Mouse (Mus musculus) midbrain, embryonic 11.5 days (tissue): ENCODE data around the gene Vamp2. TPM values are rescaled to one million over a fixed set of nuclear protein-coding genes. Genes with fewer than 3 reads are reported as not detected.

Experiments used
- ATAC-seq: fragments of 200-750 bp; cut with Nextera tagmentation; 2 replicates; pipeline ENCODE4 v1.8.0; 2017; ENCODE audit warnings: moderate TSS enrichment, moderate library complexity; ENCODE audit not compliant: low FRiP score
- DNase-seq: peaks from one replicate; pipeline ENCODE4 v3.0.0; 2015; ENCODE audit warnings: low spot score; ENCODE audit errors: missing footprints
- H3K27ac ChIP-seq: fragments of 300-500 bp; sonication (generic); 2 replicates; pipeline ENCODE4 v1.5.1; 2014; ENCODE audit warnings: low read depth, low read length
- H3K27me3 ChIP-seq: fragments of 300-500 bp; sonication (generic); 2 replicates; pipeline ENCODE4 v1.6.1; 2014; ENCODE audit warnings: mild to moderate bottlenecking, low read length, moderate library complexity, mixed read lengths; ENCODE audit not compliant: control insufficient read depth, insufficient read depth
- H3K36me3 ChIP-seq: fragments of 300-500 bp; sonication (generic); 2 replicates; pipeline ENCODE4 v1.6.1; 2014; ENCODE audit warnings: mild to moderate bottlenecking, low read length, moderate library complexity, mixed read lengths; ENCODE audit not compliant: control insufficient read depth, insufficient read depth
- H3K4me1 ChIP-seq: fragments of 300-500 bp; sonication (generic); 2 replicates; pipeline ENCODE4 v1.6.1; 2014; ENCODE audit warnings: low read length; ENCODE audit not compliant: control insufficient read depth, insufficient read depth
- H3K4me2 ChIP-seq: fragments of 300-500 bp; sonication (generic); 2 replicates; pipeline ENCODE4 v1.6.1; 2014; ENCODE audit warnings: mild to moderate bottlenecking, moderate library complexity
- H3K4me3 ChIP-seq: fragments of 300-500 bp; sonication (generic); 2 replicates; pipeline ENCODE4 v1.5.1; 2014; ENCODE audit warnings: low read depth, low read length
- H3K9ac ChIP-seq: fragments of 300-500 bp; sonication (generic); 2 replicates; pipeline ENCODE4 v1.6.1; 2014; ENCODE audit warnings: low read length
- H3K9me3 ChIP-seq: fragments of 300-500 bp; sonication (generic); 2 replicates; pipeline ENCODE4 v1.6.1; 2016; ENCODE audit warnings: low read length; ENCODE audit not compliant: control insufficient read depth
- WGBS: fragments of 180-500 bp; shearing (Covaris S2); extraction: QIAGEN DNeasy Blood & Tissue Kit; methylation state at CpG from one replicate; pipeline ENCODE4 v1.1.7; 2014; 5-methylcytosine and 5-hydroxymethylcytosine counted together
- polyA plus RNA-seq: library from polyadenylated mRNA; unstranded; fragments of >200 nt; fragmentation: Nextera tagmentation; extraction: Ambion mirVana; gene quantifications from 2 replicates; pipeline ENCODE4 v1.2.1, GENCODE M21; 2014

The Vamp2 gene
- polyA plus RNA-seq, 1 experiment from 2014 or later: 72.4 TPM

DNA sequence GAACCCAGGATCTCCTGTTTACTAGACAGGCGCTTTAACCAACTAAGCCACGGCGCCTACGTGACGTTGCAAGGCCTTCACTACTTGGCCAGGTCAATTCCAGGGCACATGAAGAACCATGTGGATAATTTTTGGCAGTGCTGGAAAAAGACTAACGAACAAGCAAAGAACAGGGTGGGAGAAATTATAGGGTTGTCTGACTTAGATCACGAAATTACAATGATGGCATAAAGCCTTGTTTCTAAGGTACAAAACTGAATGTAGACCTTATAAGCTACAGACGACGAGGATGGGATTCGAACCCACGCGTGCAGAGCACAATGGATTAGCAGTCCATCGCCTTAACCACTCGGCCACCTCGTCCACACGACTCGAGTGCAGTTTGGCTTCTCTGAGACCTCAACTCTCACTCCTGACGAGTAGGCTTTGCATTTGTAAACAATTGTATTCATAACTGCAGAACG is 25.5 kb upstream of the Vamp2 start:
- Histone ChIP-seq H3K4me1 (peaks cover 26% of the 10 kb centered on the region), H3K4me2 (peak overlapping the region; percentile 67), H3K36me3 (no peaks in the 10 kb centered on the region), H3K9me3 (no peaks in the 10 kb centered on the region), H3K4me3 (peak overlapping the region; percentile 74), H3K27me3 (no peaks in the 10 kb centered on the region), H3K27ac (peak overlapping the region; percentile 48; the same call in 1 of the 2 replicates), H3K9ac (peak overlapping the region; percentile 49; the same call in 1 of the 2 replicates)
- under 1% methylated on average over 19 of the region's 19 CpGs for WGBS
- DNase-seq: peak; percentile 100
- peak; percentile 63 for ATAC-seq

- H3K27ac ChIP-seq: peak overlapping the region; percentile 60
- WGBS: under 1% methylated on average over 31 of the region's 31 CpGs
- H3K4me3 ChIP-seq: peak overlapping the region; percentile 74
- DNase-seq: peak; percentile 100
- H3K36me3 ChIP-seq: no peaks in the 10 kb centered on the region
- H3K4me1 ChIP-seq: peaks cover 26% of the 10 kb centered on the region
- H3K9ac ChIP-seq: peak overlapping the region; percentile 73
- H3K4me2 ChIP-seq: peak overlapping the region; percentile 67
- H3K9me3 ChIP-seq: no peaks in the 10 kb centered on the region
- 0 out of 2 replicates have a peak, but pooled peaks have one; percentile 20 for ATAC-seq
- no peaks in the 10 kb centered on the region for H3K27me3 ChIP-seq
Observed at GRCm38 (mm10) chr11:69063413-69064201, 24.7 kb upstream of the Vamp2 start.

GRCm38 (mm10) chr11:69064259-69065133 is 23.8 kb upstream of the Vamp2 start:
- peak overlapping the region; percentile 67 for H3K4me2 ChIP-seq
- WGBS: 45% methylated on average over 9 of the region's 9 CpGs
- no peaks in the 10 kb centered on the region for H3K36me3 ChIP-seq
- ATAC-seq (no peak), DNase-seq (peak; percentile 81)
- no peaks in the 10 kb centered on the region for H3K27me3 ChIP-seq
- no peaks in the 10 kb centered on the region for H3K9me3 ChIP-seq
- H3K4me1 ChIP-seq: peaks cover 26% of the 10 kb centered on the region
- peak overlapping the region; percentile 60; the same call in 1 of the 2 replicates for H3K27ac ChIP-seq
- H3K9ac ChIP-seq: no peak overlapping the region; the same call in 1 of the 2 replicates
- peak overlapping the region; percentile 74 for H3K4me3 ChIP-seq

DNA sequence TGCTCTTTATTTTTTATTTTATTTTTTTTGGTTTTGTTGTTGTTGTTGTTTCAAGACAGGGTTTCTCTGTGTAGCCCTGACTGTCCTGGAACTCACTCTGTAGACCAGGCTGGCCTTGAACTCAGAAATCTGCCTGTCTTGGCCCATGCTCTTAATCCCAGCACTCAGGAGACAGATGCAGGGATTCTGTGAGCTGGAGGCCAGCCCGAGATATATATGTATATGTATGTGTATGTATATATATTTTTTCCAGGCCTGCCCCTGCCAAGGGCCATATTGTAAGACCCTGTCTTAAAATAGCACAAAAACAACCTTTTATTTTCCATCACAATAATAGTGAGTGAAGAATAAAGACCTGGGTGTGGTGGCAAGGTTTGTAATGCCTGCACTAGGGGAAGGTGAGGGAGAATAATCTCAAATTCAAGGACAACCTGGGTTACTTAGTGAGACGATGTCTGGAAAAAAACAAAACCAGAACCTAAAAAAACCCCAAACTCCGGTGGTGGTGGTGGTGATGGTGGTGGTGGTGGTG is 22.8 kb upstream of the Vamp2 start:
- Histone ChIP-seq H3K4me3 (no peak overlapping the region), H3K27ac (no peak overlapping the region), H3K9ac (no peak overlapping the region), H3K36me3 (no peaks in the 10 kb centered on the region), H3K27me3 (no peaks in the 10 kb centered on the region), H3K4me2 (peak overlapping the region; percentile 69; the same call in 1 of the 2 replicates), H3K9me3 (no peaks in the 10 kb centered on the region), H3K4me1 (peaks cover 29% of the 10 kb centered on the region)
- ATAC-seq (no peak), DNase-seq (no peak)
- WGBS: 56% methylated on average over 3 of the region's 3 CpGs

DNA sequence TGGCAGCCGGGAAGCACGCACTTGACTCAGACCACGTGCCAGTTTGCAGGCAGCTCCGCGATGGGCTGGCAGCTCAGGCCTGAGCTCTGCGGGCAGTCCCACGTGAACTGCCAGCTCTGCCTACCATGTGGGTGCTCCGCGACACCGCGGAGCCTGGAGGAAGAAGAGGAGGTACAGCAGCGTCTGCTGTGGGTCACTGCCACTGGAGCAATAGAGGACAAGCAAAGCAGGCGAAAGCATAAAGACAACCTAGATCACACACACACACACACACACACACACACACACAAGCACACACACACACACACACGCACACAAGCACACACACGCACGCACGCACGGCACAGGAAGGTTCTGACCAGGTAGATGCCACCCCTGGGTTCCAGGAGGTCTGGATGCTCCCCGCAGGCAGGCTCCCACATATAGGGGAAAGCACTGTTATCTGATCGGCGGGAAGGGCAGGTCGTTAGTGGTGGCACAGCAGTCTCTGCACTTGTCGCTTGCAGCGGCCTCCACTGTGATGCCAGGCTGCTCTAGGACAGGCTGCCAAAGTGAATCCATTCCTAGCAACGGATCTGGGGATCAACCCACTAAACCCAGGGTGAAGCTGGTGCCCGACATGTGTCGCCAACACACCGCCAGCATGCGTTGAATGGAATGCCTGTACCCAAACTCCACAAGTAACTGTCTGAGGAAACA is 22.0 kb upstream of the Vamp2 start:
- H3K4me1 ChIP-seq: peaks cover 23% of the 10 kb centered on the region

DNA sequence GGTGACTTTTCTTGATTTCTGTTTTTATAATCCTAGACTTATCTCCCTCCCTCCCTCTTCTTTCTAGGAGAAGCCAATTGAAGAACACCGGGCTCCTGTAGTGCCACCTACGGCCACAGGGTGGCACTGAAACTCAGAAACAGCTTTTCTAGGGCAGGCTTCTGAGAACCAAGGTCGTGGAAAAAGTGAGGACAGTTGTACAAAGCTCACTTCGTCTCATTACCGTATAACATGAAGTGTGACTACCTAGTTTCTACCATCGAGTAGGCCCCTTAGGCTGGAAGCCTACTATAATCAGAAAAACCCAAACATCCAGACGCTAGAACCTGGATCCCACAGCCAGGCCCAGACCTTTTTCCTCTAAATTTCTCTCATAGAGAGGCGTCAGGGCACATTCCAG is 21.3 kb upstream of the Vamp2 start:
- 9% methylated on average over 8 of the region's 8 CpGs for WGBS

More for the DNA sequence above, 22.0 kb upstream of the Vamp2 start:
- DNase-seq (peak; percentile 95), ATAC-seq (no peak)
- WGBS: under 1% methylated on average over 29 of the region's 29 CpGs
- no peak overlapping the region for H3K27ac ChIP-seq
- peak overlapping the region; percentile 69 for H3K4me2 ChIP-seq
- H3K9me3 ChIP-seq: no peaks in the 10 kb centered on the region
- H3K27me3 ChIP-seq: no peaks in the 10 kb centered on the region
- H3K36me3 ChIP-seq: no peaks in the 10 kb centered on the region
- H3K4me3 ChIP-seq: peak overlapping the region; percentile 30
- peak overlapping the region; percentile 55 for H3K9ac ChIP-seq

DNA sequence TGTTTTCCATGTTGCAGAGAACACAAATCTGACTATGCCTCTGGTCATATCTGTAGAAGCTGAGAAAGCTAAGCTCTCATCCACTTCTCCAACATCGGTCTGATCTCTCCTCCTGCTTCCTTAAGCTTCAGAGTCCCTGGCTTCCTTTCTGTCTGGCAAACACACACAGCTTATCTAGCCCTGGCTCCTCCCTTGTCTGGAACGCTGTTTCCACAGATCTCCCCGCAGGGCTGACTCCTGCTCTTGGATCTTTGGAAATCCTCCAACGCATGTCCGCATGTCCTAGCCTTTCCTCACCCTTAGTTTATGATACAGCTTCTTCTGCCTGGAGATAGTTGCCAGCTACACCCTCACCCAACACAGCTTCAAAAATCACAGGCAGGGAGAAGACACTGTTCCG is 20.7 kb upstream of the Vamp2 start:
- no peaks in the 10 kb centered on the region for H3K27me3 ChIP-seq
- WGBS: 63% methylated on average over 6 of the region's 6 CpGs
- ATAC-seq (no peak), DNase-seq (no peak)
- no peak overlapping the region for H3K9ac ChIP-seq
- H3K4me3 ChIP-seq: no peak overlapping the region
- H3K4me1 ChIP-seq: peaks cover 27% of the 10 kb centered on the region
- H3K4me2 ChIP-seq: no peak overlapping the region
- H3K27ac ChIP-seq: no peak overlapping the region
- H3K36me3 ChIP-seq: no peaks in the 10 kb centered on the region
- no peaks in the 10 kb centered on the region for H3K9me3 ChIP-seq

More for the DNA sequence above, 21.3 kb upstream of the Vamp2 start:
- Histone ChIP-seq H3K27ac (no peak overlapping the region), H3K4me1 (peaks cover 22% of the 10 kb centered on the region), H3K4me2 (peak overlapping the region; percentile 69), H3K4me3 (peak overlapping the region; percentile 30), H3K9me3 (no peaks in the 10 kb centered on the region), H3K27me3 (no peaks in the 10 kb centered on the region), H3K9ac (no peak overlapping the region; the same call in 1 of the 2 replicates), H3K36me3 (no peaks in the 10 kb centered on the region)
- DNase-seq (peak; percentile 99), ATAC-seq (no peak)

- Histone ChIP-seq H3K4me2 (peak overlapping the region; percentile 91), H3K27me3 (no peaks in the 10 kb centered on the region), H3K9ac (peak overlapping the region; percentile 93), H3K9me3 (no peaks in the 10 kb centered on the region), H3K4me1 (peaks cover 28% of the 10 kb centered on the region), H3K27ac (peak overlapping the region; percentile 86), H3K36me3 (no peaks in the 10 kb centered on the region), H3K4me3 (peak overlapping the region; percentile 61)
- WGBS: under 1% methylated on average over 13 of the region's 13 CpGs
- peak; percentile 25 for ATAC-seq
- DNase-seq: peak; percentile 94
Observed at GRCm38 (mm10) chr11:69070093-69070492, 18.2 kb upstream of the Vamp2 start.
